Mouse (Mus musculus): ENCODE data around the gene Crip1.

Gene Crip1

GRCm38 (mm10) chr12:113148381-113149035, 2.4 kb downstream of the Crip1 start:
- DNase-seq (ENCODE audit: low spot score), result no peak

GRCm38 (mm10) chr12:113149341-113149740, 3.2 kb downstream of the Crip1 start:
- no peak for DNase-seq (ENCODE audit: low spot score)

GRCm38 (mm10) chr12:113149896-113150295, 3.8 kb downstream of the Crip1 start:
- DNase-seq (ENCODE audit: low spot score), result no peak

- no peak for DNase-seq (ENCODE audit: low spot score)
Observed at GRCm38 (mm10) chr12:113150591-113150990, 4.5 kb downstream of the Crip1 start.

GRCm38 (mm10) chr12:113151046-113151445, 4.9 kb downstream of the Crip1 start:
- no peak for DNase-seq (ENCODE audit: low spot score)

GRCm38 (mm10) chr12:113151661-113152271, 5.7 kb downstream of the Crip1 start:
- DNase-seq (ENCODE audit: low spot score), result no peak

- no peak for DNase-seq (ENCODE audit: low spot score)
Observed at GRCm38 (mm10) chr12:113152272-113152661, 6.2 kb downstream of the Crip1 start.

- DNase-seq (ENCODE audit: low spot score), result no peak
Observed at GRCm38 (mm10) chr12:113152991-113153525, 6.9 kb downstream of the Crip1 start.

- DNase-seq (ENCODE audit: low spot score), result no peak
Observed at GRCm38 (mm10) chr12:113153971-113154370, 7.9 kb downstream of the Crip1 start.

GRCm38 (mm10) chr12:113154747-113155075, 8.6 kb downstream of the Crip1 start:
- DNase-seq (ENCODE audit: low spot score), result no peak

- DNase-seq (ENCODE audit: low spot score), result no peak
Observed at GRCm38 (mm10) chr12:113155076-113155771, 9.1 kb downstream of the Crip1 start.

GRCm38 (mm10) chr12:113155887-113156539, 9.9 kb downstream of the Crip1 start, which contains the start of gene Tedc1:
Gene Tedc1 (plus strand): TSS chr12:113156421.
- DNase-seq (ENCODE audit: low spot score), result peak; percentile 94

GRCm38 (mm10) chr12:113156540-113156929, 10.4 kb downstream of the Crip1 start:
- DNase-seq (ENCODE audit: low spot score), result no peak

- no peak for DNase-seq (ENCODE audit: low spot score)
Observed at GRCm38 (mm10) chr12:113157002-113157401, 10.9 kb downstream of the Crip1 start.

GRCm38 (mm10) chr12:113157521-113157920, 11.4 kb downstream of the Crip1 start:
- no peak for DNase-seq (ENCODE audit: low spot score)

- DNase-seq (ENCODE audit: low spot score), result no peak
Observed at GRCm38 (mm10) chr12:113157971-113158370, 11.9 kb downstream of the Crip1 start.

- no peak for DNase-seq (ENCODE audit: low spot score)
Observed at GRCm38 (mm10) chr12:113163561-113164006, 17.5 kb downstream of the Crip1 start.

- DNase-seq (ENCODE audit: low spot score), result no peak
Observed at GRCm38 (mm10) chr12:113168031-113168536, 22.0 kb downstream of the Crip1 start.

GRCm38 (mm10) chr12:113176960-113177725, 31.0 kb downstream of the Crip1 start:
- no peak for DNase-seq (ENCODE audit: low spot score)

- no peak for DNase-seq (ENCODE audit: low spot score)
Observed at GRCm38 (mm10) chr12:113181020-113181419, 34.9 kb downstream of the Crip1 start.

- no peak for DNase-seq (ENCODE audit: low spot score)
Observed at GRCm38 (mm10) chr12:113184945-113185344, 38.8 kb downstream of the Crip1 start.

Measured in layer of hippocampus, adult 9-10 months (tissue).